9 mouse cellular contexts compared by ENCODE assay signal in genomic region chr2:32342539-32343350, GRCm38 (mm10). TPM values are rescaled to one million over a fixed set of nuclear protein-coding genes. Genes with fewer than 3 reads are reported as not detected.
DNase-seq lines count a peak whose midpoint lies in the region; ATAC-seq and TF ChIP-seq lines count a peak whose summit lies in the region.
"Had no signal": no experiment of that assay in that cellular context is flagged by ENCODE, and none has a peak within 500 bp of the region (broad histone marks: within the 10 kb centered on the region; RNA-seq: fewer than 3 reads in every experiment).

No protein-coding gene starts in this region.

- H3K36me3 ChIP-seq in kidney, embryonic 15.5 days, result peaks cover 5% of the 10 kb centered on the region; the same call in 1 of the 2 replicates
- no peaks in the 10 kb centered on the region for H3K36me3 ChIP-seq in kidney, adult 2 months (ENCODE audit: control insufficient read depth, insufficient read depth, low read length)

- H3K9me3 ChIP-seq in kidney, embryonic 15.5 days (replicated peaks), result no peaks in the 10 kb centered on the region

- TF ChIP-seq POLR2A in kidney, adult 2 months (IDR thresholded peaks at IDR 0.05; ENCODE audit: low read depth, low read length), result no peak

- no peak overlapping the region for H3K27ac ChIP-seq in kidney, embryonic 15.5 days
- H3K27ac ChIP-seq in kidney, adult 2 months (ENCODE audit: insufficient read depth, low read depth, low read length), result no peak overlapping the region

- H3K4me1 ChIP-seq in kidney, embryonic 15.5 days, result no peaks in the 10 kb centered on the region
- H3K4me1 ChIP-seq in kidney, adult 2 months (ENCODE audit: control insufficient read depth, insufficient read depth, low read length), result no peaks in the 10 kb centered on the region

- intact Hi-C loops in heart, postnatal 36 days (cut with DNase I), result no loop called here

- 69% methylated on average over 6 of the region's 6 CpGs for WGBS in kidney, embryonic 15.5 days
- 82% methylated on average over 6 of the region's 6 CpGs for WGBS in kidney, adult 2 months

- H3K4me2 ChIP-seq in kidney, embryonic 15.5 days, result no peak overlapping the region

- TF ChIP-seq CTCF in kidney, adult 2 months (conservative IDR thresholded peaks at IDR 0.05; ENCODE audit: insufficient read depth, insufficient read length, low read depth, low read length), result no peak

- ATAC-seq in kidney, embryonic 15.5 days (replicated peaks; ENCODE audit: low FRiP score), result 0 out of 2 replicates have a peak, but pooled peaks have one; percentile 36

- no peak for DNase-seq in kidney, adult 2 months
- DNase-seq in cerebellum, postnatal 14 days, result peak; percentile 57 to 75
- peak; percentile 59 to 72 for DNase-seq in heart, postnatal 36 days
- peak; percentile 35 for DNase-seq in lung, postnatal 36 days
- no peak for DNase-seq in T-cell, adult 2 months (ENCODE audit: low spot score)
- no peak for DNase-seq in yolk sac, embryonic 10.5 days (ENCODE audit: low spot score)
- no peak for DNase-seq in kidney, postnatal 36 days

- H3K4me3 ChIP-seq in kidney, embryonic 15.5 days (replicated peaks), result no peak overlapping the region
- H3K4me3 ChIP-seq in kidney, adult 2 months (ENCODE audit: insufficient read depth, low read depth, low read length), result no peak overlapping the region

- H3K9ac ChIP-seq in kidney, embryonic 15.5 days, result no peak overlapping the region

- no peaks in the 10 kb centered on the region for H3K27me3 ChIP-seq in kidney, embryonic 15.5 days
- H3K27me3 ChIP-seq in kidney, adult 2 months (replicated peaks; ENCODE audit: control insufficient read depth, insufficient read depth, low read length), result no peaks in the 10 kb centered on the region

RNA-seq across cellular contexts. Expression of gene Ciz1, which starts 9.4 kb away (rescaled TPM):
- 48.7 and 56.6 TPM in 2 replicates for polyA plus RNA-seq in kidney, embryonic 15.5 days (2015; fragmentation: Nextera tagmentation; extraction: Ambion mirVana)
- polyA plus RNA-seq in kidney, adult 2 months (2012; rRNA removed), result 130 and 131 TPM in 2 replicates
- total RNA-seq in heart, postnatal 36 days (2021), result 10 to 100 TPM; 25.0 to 33.3 TPM

RNA-seq across cellular contexts. Expression of gene Dnm1, which starts 10.4 kb away (rescaled TPM):
- 6.3 and 7.9 TPM in 2 replicates for polyA plus RNA-seq in kidney, embryonic 15.5 days (2015; fragmentation: Nextera tagmentation; extraction: Ambion mirVana)
- 8.3 and 12.6 TPM in 2 replicates for polyA plus RNA-seq in kidney, adult 2 months (2012; rRNA removed)
- 1 to 10 TPM; 4.0 TPM for total RNA-seq in heart, postnatal 36 days (2021)

RNA-seq across cellular contexts. Expression of gene 1110008P14Rik, which starts 39.0 kb away (rescaled TPM):
- polyA plus RNA-seq in kidney, embryonic 15.5 days (2015; fragmentation: Nextera tagmentation; extraction: Ambion mirVana), result 47.1 and 52.1 TPM in 2 replicates
- polyA plus RNA-seq in kidney, adult 2 months (2012; rRNA removed), result 182 and 215 TPM in 2 replicates
- 10 to 100 TPM; 43.9 to 44.3 TPM for total RNA-seq in heart, postnatal 36 days (2021)

RNA-seq across cellular contexts. Expression of gene Lcn2, which starts 45.3 kb away (rescaled TPM):
- 6.8 and 9.1 TPM in 2 replicates for polyA plus RNA-seq in kidney, embryonic 15.5 days (2015; fragmentation: Nextera tagmentation; extraction: Ambion mirVana)
- polyA plus RNA-seq in kidney, adult 2 months (2012; rRNA removed), result 8.0 and 9.4 TPM in 2 replicates
- total RNA-seq in heart, postnatal 36 days (2021), result 1 to 10 TPM; 3.1 to 7.0 TPM
- polyA plus RNA-seq: limb, embryonic 11.5 days had no signal

RNA-seq across cellular contexts. Expression of gene Ptges2, which starts 53.0 kb away (rescaled TPM):
- polyA plus RNA-seq in kidney, embryonic 15.5 days (2015; fragmentation: Nextera tagmentation; extraction: Ambion mirVana), result 30.5 and 31.2 TPM in 2 replicates
- 69.7 and 80.6 TPM in 2 replicates for polyA plus RNA-seq in kidney, adult 2 months (2012; rRNA removed)
- 10 to 100 TPM; 69.9 to 70.6 TPM for total RNA-seq in heart, postnatal 36 days (2021)

Comparison
In these comparisons a context has a peak if more than half of its experiments do, and no peak if none do; other contexts are left out.
1. DNase-seq: peak in cerebellum, postnatal 14 days (2 of 2), heart, postnatal 36 days (2 of 2) and lung, postnatal 36 days (single experiment); none in kidney, adult 2 months (single experiment), T-cell, adult 2 months (single experiment), yolk sac, embryonic 10.5 days (single experiment) and kidney, postnatal 36 days (0 of 2).